Mouse (Mus musculus): ENCODE measurements around the gene Creb3l2.

Creb3l2 gene

DNA sequence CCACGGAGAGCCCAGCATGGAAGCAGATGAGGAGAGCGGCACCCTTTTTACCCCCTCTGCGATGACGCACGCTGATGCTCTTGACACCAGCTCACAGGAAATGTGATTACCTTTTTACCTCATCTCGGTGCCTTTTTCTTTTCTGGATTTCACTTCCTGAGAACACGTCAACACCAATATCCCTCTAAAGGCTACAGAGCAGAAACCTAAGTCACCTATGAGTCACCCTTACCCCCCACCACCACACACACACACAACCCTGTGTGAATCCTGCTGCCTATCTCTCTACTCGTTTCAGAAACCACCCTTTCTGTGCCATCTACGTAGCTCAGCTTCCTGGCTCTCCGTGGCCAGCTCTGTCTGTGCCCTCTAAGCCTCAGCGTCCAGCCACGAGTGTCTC lies 71.4 kb downstream of the Creb3l2 start:
- no peak for DNase-seq (ENCODE audit: low spot score)

DNA sequence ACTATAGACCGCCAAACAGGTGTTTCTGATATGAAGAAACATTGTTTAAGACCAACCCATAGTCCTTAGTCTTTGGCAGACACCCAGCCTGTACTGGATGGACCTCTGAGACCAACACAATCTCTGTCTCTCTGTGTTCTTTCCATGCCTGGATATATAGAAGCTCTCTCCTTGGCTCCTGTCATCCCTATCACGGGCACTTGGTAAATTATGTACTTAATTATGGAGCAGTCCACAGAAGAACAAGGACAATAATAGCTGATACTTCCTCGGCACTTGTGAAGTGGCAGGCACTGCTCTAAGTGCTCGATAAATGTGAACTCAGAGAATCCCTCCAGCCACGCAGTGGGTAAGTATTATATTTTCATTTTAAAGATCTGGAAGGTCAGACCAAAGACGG lies 72.2 kb downstream of the Creb3l2 start:
- DNase-seq (ENCODE audit: low spot score), result no peak

DNA sequence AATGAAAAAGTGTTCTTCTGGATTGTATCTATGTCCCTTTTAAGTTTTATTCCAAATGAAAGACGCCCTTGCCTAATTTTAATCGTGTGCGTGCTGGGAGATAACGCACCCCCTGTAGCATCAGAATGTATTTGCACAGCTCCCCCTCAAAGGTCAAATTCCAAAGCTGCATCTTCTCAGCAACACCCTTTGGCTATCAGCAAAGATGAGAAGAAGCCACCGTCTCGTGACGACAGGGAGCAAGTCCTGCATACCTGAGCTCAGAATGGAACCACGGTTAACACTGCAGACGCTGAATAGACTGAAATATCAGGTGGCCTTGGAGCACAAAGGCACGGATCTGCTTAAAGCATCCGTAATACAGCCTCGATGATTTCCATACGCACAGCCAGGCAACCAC lies 73.7 kb downstream of the Creb3l2 start:
- no peak for DNase-seq (ENCODE audit: low spot score)

DNA sequence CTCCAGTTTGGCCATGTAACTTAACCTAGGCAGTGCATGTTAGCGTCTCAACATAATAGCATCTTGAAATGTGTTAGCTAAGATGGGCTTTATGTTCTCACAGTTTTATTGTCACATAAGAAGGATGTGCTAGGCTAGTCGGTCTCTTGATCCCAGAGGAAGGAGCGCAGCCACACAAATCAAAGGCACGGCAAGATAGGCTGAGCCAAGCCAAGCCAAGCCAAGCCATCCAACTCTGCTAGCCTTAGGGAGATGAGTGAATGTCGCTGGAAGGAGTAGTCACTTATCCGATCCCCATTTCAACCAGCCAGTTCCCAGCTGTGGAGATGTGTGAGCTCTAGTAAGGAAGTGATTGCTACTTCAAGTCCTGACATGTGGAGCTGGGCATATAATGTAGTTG lies 75.0 kb downstream of the Creb3l2 start:
- DNase-seq (ENCODE audit: low spot score), result no peak

DNA sequence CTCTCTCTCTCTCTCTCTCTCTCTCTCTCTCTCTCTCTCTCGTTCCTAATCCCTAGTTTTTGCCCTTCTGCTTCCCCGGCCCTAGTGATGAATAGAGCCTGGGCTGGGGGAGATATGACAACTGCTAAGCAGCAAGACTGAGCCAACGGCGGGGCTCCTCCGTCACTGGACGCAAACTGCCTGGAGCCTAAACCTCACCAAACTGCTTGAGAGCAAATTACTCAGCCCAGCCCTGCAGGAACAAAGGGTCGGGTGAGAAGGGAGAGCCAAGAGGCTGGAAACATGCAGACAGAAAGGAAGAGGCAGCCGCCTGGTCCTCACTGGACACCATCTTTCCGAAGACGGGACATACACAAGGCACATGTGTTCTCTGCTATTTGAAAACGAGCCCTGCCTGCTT lies 76.8 kb downstream of the Creb3l2 start:
- no peak for DNase-seq (ENCODE audit: low spot score)

DNA sequence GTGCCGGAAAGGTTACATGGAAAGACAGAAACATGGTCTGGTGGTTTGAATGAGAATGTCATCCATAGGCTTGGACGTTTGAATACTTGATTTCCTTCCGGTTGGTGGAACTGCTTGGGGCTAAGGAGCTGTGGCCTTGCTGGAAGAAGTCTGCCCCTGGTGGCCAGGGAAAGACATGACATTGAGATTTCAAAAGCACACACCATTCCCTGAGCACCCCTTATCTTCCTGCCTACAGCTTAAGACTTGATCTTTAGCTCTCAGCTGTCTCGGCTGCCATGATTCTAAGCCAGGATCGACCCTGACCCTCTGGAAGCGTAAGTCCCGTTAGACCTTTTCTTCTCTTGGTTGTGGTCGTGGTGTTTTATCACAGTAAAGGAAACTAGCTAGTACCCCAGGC lies 77.6 kb downstream of the Creb3l2 start:
- no peak for DNase-seq (ENCODE audit: low spot score)

DNA sequence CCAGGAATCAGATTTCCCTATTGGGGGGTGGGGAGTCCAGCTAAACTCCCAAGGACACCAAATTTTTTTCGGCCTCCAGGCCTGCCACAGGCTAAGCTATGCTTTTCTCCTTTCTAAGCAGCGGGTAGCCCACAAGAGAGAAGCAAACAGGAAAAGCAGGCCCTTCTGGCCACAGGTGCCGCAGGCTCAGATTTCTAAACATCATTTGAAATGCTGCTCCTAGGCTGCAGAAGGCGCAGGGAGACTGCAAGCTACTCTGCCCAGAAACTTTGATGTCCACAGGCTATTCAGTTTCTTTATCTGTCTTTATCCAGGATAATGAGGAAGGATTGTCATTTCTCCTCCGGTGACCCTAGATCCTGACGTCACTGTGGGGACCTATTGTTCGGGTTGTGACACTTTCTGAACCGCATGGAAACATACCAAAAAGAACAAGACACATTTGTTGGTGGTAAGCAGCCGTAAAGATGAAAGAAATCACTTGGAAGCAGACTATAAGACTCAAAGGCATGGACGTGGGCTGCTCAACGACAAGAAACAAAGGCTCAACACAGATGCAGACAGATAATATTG lies 81.0 kb downstream of the Creb3l2 start:
- no peak for DNase-seq (ENCODE audit: low spot score)

DNA sequence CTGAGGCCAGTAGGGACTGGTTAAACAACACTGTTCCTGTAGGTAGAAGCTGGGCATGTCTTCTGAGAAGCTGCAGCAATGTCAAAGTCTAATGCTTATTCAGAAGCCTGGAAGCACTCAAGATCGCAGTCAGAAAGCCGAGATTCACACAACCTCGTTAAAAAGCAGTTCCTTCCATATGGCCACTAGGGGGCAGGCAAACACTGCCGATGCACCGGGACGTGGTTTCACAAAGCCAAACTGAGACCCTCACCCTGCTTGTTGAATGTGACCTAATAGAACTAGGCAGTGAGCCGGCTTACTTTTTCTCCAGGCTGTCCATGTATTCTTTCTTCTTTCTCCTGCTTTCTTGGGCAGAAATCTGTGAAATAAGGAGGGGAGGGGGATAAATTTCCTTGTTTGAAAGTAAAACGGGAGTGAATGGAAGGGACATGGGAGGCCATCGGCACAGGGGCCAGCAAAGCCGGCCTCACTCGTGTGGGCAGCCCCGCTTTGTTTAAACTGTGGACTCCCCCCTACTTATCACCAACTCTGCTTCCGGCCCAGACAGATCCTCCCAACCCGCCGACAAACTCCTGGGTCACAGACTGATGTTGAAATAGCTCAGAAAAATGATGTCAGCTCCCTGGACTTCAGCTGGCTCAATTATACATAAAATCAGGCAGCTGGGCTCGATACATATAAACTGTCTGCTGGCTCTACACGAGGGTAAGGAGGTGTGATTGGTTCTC lies 87.3 kb downstream of the Creb3l2 start:
- peak; percentile 68 for DNase-seq (ENCODE audit: low spot score)

DNA sequence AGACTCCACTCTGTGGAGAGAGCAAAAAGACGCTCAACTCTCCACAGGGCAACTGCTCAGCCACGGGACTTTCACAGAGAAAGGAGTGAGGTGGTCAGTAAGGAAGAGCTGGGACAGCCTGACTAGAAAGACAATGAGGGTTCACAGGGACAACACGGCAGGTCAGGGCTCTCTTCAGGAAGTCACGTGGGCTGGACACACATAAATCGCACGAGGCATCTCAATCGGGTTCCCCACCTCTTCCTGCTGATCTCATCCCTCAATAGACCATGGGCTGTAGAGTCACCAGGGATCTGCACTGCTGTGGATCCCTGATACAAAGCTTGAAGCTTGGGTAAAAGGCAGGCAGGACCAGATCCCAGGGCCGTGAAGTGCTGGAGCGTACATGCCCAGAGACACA lies 88.3 kb downstream of the Creb3l2 start:
- DNase-seq (ENCODE audit: low spot score), result no peak

DNA sequence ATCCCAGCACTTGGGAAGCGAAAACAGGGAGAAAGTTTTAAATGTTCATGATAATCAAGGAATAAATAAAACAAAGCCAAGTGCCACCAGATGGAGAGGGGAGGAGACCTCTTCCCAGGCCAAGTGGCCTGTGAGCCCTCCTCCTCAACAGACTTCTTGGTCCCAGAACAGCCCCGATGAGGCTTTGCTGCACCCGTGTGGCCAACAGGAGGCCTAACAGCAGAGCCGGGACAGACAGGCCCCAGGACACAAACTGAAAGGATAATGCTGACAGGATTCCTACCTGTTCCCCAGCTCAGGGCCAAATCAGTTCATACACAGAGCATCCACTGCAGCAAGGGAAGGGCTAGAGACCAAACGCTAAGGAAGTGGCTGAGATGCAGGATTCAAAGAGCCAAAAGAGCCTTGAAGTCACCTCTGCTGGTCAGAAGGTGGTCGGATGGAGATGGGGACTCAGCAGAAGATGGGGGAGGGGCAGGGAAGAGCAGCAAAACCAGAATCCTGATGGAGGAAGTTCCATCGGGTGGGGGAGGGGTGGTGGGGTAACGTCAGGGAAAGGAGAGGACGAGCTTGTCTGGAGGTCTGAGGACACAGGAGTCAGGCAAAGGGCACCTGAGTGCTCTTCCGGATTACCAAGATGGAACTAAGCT lies 90.1 kb downstream of the Creb3l2 start:
- DNase-seq (ENCODE audit: low spot score), result no peak

DNA sequence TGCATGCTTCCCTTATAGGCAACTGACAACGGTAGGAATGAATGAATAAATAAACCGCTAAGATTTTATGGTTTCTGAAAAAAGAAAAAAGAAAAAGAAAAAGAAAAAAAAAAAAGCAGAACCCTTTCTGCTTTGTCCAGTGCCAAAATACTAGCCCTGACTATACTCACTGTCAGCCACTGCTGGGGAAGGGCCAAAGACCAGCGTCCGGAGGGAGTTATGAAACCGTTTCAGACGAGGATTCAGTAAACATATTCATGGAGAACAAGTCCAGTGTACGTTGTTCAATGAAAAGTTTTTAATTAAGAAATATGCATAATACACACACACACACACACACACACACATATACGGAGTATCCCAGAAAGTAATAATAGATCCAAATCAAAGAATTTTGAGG lies 91.6 kb downstream of the Creb3l2 start:
- DNase-seq (ENCODE audit: low spot score), result no peak

DNA sequence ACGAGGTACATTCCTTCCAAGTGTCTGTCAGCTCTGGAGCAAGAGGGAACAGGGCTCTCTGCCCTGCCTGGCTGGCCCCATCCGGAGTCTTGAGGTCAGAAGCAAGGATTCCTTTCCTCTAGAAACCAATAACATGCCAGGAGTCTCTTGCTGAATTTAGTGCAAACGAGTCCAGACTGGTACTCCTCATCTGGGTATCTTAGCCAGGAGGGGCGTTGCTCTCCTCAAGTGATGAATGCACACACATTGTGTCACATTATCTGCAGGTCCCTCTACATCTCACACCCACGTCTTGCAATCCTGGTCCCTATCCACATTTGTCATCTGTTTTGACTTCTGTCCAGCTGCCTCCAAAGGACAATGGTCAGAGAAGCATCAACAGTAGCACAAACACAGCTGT lies 94.3 kb downstream of the Creb3l2 start:
- no peak for DNase-seq (ENCODE audit: low spot score)

DNA sequence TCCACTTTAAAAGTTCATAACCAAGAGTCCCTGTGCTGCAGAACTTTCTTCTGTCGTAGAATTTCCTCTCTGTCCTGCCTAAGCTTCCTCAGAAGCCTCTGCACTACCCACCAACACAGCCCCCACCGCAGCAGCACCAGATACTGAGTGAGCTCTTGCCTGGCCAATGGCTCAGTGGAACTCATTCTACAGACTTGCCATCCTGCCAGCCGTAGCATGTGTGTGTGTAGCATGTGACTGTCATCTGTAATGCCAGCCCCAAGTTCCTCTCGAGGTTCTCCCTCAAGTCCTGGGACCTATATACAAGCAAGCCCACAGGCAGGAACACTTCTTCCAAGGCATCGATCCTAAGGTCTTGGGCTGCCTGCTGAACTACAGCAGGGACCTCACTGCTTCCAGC lies 103.9 kb downstream of the Creb3l2 start:
- DNase-seq (ENCODE audit: low spot score), result no peak

DNA sequence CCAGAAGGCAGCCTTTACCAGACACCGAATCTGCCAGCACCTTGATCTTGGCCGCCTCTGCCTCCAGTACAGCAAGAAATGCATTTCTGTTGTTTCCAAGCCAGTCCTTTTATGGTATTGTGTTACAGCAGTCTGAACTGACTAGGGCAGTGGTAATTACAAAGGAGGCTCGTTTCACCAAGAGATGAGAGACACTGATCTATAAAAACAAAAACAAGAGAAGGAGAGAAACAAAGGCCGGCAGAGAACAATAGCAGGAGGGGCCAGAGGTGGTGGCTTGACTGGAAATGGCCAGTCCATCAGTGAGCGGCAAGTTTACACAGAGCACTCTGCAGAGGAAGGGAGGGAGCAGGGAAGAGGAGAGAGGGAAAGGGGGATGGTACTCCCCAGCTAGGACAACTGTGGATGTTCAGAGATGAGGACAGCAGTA lies 105.1 kb downstream of the Creb3l2 start:
- no peak for DNase-seq (ENCODE audit: low spot score)

DNA sequence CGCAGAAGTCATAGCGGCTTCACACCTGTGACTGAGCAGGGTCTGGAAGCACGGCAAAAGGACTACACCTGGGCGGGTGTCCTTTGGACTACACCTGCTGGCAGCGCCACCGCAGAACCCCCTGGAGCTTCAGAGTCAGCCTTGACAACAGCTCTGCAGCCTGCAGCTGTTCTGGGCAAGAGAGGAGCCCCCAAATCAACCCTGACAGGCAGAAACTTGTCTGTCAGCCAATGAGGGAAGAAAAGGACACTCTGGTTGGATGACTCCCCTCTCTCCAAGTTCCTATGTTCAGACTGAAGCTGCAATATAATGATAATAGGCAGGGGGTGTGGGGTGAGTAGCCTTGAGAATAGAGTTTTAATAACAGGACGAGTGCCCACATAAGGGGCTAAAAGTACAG lies 105.6 kb downstream of the Creb3l2 start:
- DNase-seq (ENCODE audit: low spot score), result no peak

DNA sequence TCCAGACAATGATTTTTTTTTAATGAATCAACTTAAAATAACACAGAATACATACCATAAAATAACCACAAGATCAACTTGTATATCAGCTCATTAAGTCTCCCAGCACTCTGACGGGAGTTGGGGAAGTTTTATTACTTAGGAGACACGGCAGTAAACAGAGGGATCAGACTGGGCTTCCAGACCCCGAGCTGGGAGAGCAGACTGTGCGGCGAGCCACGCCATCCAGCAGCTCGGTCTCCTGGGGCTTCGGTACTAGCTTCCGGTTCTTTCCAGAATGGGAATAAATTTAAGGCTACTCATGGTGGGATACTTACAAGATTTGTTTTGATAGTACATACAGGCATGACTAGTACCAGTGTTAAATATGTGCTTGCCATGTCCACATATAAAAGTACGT lies 109.1 kb downstream of the Creb3l2 start:
- no peak for DNase-seq (ENCODE audit: low spot score)

DNA sequence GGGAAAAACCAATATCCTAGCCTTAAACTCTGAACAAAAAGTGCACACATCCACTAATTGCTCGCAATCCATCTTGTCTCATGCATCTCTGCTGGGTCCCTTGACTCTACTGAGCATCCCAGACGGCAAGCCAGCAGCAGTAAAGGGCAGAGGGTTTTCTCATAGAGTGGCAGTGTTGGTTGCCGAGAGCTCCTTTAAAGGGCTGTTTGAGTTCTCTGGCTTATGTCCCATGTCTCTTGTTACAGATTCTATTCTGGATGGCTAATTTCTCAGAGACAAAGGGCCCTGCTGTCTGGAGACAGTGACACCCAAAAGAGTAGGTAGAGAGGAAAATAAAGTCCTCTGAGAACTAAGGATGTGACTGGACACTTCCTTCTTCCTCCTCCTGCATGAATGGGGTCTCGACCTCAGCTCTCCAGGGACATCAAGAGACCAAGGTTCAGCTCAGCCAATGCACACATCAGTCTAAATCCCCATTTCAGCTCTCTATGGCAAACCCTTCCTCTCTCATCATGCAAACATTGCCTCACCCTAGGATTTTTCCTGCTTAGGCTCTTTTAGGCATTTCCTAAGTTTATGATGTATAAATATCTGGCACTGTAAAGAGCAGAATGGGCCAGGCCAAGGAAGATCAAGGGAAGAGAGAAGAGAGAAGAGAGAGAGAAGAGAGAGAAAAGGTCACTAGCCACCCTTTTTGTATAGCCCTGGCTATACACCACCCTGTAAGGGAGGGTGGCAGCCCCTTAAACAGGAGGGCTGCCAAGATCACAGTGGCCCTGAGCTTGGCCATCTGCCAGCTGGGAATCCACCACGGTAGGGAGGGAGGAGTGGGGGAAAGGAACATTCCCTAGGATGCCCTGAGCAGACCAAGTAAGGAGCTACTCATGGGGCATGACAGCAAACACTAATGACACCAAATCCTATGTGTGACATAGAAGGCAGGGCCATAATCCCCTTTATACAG lies 111.8 kb downstream of the Creb3l2 start:
- DNase-seq (ENCODE audit: low spot score), result no peak

DNA sequence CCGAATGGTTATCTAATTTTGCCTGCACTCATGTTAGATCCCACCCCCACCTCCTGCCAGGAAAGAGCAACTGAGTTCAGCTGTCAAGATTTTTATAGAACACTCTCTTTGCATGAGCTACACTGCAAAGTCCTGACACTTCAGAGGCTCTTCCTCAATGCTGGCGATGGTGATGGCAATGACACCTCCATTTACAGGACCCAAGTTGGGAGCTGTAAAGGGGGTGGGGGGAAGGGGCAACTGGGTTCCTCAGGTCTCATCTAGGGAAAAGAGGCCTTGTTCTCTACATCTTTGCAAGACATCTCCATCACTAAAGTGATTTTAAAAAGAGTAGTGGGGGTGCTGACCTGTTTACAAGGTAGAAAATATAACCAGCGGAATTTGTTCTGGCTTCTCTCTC lies 112.6 kb downstream of the Creb3l2 start:
- DNase-seq (ENCODE audit: low spot score), result no peak

DNA sequence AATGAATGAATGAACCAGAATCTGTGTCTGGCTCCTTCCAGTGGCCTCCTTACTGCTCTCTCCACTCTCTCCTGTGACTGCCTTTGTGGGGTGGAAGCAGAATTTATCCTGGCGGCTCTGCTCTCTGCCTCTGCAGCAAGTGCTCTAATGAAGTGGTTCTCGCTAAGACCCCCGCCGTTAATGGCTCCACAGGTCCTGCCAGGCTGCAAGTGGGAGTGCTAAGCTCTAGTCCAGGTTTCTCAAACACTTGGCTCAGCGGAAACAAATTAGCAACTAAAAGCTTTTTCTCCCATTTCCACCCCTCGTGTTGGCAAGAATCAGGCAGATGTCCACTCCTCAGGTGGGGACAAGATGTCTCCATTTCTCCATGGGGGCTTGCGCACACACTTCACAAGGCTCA lies 113.3 kb downstream of the Creb3l2 start:
- no peak for DNase-seq (ENCODE audit: low spot score)

DNA sequence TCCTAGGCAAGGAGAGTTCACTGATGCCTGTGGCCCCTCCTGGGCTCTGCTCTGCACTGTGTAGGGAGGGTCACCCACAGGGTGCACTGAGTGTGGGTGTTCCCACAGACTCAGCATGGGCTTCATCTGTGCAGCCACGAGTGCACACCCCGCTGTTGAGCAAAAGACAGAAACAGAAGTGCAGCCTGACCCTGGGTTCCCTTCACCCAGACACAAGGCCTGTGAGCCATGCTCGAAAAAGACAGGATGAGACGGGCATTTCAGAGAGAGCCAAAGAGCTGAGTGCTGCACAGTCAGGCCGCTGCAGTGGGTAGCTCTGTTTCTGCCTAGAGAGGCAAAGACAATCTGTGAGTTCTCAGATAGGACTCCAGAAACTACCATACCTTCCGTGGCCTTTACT lies 114.4 kb downstream of the Creb3l2 start:
- no peak for DNase-seq (ENCODE audit: low spot score)

DNA sequence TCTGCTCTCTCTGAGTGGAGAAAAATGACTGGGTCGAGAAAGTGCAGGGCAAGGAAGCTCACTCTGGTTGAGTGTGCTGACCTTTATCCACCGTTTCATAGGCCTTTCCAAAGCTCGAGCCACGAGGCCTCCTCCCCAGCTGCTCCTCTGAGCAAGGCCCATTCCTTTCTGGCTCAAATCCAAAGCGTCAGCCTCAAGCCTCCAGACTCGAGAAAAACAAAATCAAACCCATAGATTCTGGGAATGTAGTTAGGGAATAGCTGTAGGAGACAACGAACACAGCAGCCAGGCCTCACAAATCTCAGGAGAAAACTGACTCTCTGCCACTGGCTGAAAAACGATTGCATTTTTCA lies 115.4 kb downstream of the Creb3l2 start:
- no peak for DNase-seq (ENCODE audit: low spot score)

DNA sequence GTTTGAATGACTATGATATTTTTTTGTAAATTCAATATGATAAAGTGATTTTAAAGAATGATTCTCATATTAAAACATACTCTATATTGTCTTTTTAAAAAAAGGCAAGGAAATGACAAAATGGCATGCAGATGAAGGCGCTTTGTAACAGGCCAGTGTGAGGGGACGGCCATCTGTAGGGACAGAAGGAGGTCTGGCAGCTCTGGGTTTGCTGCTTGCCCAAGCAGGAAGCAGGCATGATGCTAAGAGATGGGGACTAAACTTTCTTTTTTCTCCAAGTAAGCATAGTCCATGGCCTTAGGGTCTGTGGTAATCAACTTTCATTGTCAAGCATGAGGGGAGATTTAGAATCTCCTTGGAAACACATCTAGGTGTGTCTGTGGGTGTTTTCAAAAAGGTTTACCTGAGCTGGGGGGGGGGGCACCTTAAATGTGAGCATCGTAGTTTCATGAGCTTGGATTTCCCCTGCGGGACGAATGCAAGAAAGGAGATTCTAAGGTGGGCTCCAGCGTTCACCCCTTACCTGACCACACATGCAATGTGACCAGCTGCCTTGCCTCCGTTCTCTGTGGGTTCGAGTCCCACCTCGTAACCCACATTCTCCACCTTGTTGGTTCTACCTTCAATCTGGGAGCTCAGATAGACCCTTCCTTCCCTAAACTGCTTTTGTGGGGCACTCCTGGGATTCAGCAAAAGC lies 115.9 kb downstream of the Creb3l2 start:
- no peak for DNase-seq (ENCODE audit: low spot score)
